Mouse (Mus musculus) CH12F3 (cell line): Measurements from ENCODE around the gene Ppp4r4.
"Not testable (repeated sequence)": the region's sequence is repeated elsewhere in the genome, so short reads cannot be mapped to it uniquely, and the experiment has no call there.

Experiments
- in situ Hi-C: fragments of 300-500 bp; cut with MboI; formaldehyde crosslinking; loops from 2 replicates; pipeline ENCODE4 v1.14.3; 2020; ENCODE audit warnings: low sequenced_read_pairs

The Ppp4r4 gene

GRCm38 (mm10) chr12:103616860-103617261, 84.8 kb downstream of the Ppp4r4 start:
- in situ Hi-C loops: no loop called here

- in situ Hi-C loops: no loop called here
Measured at GRCm38 (mm10) chr12:103631203-103631612, 99.1 kb downstream of the Ppp4r4 start, which contains the start of gene Serpina10. Gene Serpina10 (minus strand): TSS chr12:103631444.

- in situ Hi-C loops: no loop called here
Measured at GRCm38 (mm10) chr12:103634430-103634829, 102.3 kb downstream of the Ppp4r4 start.

GRCm38 (mm10) chr12:103635846-103636245, 103.8 kb downstream of the Ppp4r4 start:
- in situ Hi-C loops: no loop called here

- in situ Hi-C loops: no loop called here
Measured at GRCm38 (mm10) chr12:103643336-103643735, 111.3 kb downstream of the Ppp4r4 start.

- in situ Hi-C loops: no loop called here
Measured at GRCm38 (mm10) chr12:103643818-103644217, 111.7 kb downstream of the Ppp4r4 start.

- in situ Hi-C loops: no loop called here
Measured at GRCm38 (mm10) chr12:103644601-103645000, 112.5 kb downstream of the Ppp4r4 start.

GRCm38 (mm10) chr12:103646314-103646713, 114.2 kb downstream of the Ppp4r4 start:
- in situ Hi-C loops: no loop called here

GRCm38 (mm10) chr12:103653836-103654235, 121.8 kb downstream of the Ppp4r4 start:
- in situ Hi-C loops: no loop called here

- in situ Hi-C loops: no loop called here
Measured at GRCm38 (mm10) chr12:103655123-103656044, 123.3 kb downstream of the Ppp4r4 start.

- in situ Hi-C loops: no loop called here
Measured at GRCm38 (mm10) chr12:103656848-103657626, 125.0 kb downstream of the Ppp4r4 start, which contains the start of gene Serpina6. Gene Serpina6 (minus strand): TSS chr12:103657212.

- in situ Hi-C loops: no loop called here
Measured at GRCm38 (mm10) chr12:103657991-103658390, 125.9 kb downstream of the Ppp4r4 start.

- in situ Hi-C loops: no loop called here
Measured at GRCm38 (mm10) chr12:103659171-103659570, 127.1 kb downstream of the Ppp4r4 start.

GRCm38 (mm10) chr12:103660076-103660475, 128.0 kb downstream of the Ppp4r4 start:
- in situ Hi-C loops: no loop called here

- in situ Hi-C loops: not testable (repeated sequence)
Measured at GRCm38 (mm10) chr12:103662053-103662452, 130.0 kb downstream of the Ppp4r4 start.
